ENCODE assay signal across 25 mouse cellular contexts in genomic region chr2:19367114-19367513, GRCm38 (mm10). TPM values are rescaled to one million over a fixed set of nuclear protein-coding genes. Genes with fewer than 3 reads are reported as not detected.
DNase-seq lines count a peak whose midpoint lies in the region; ATAC-seq and TF ChIP-seq lines count a peak whose summit lies in the region.
"Had no signal": no experiment of that assay in that cellular context is flagged by ENCODE, and none has a peak within 500 bp of the region (broad histone marks: within the 10 kb centered on the region; RNA-seq: fewer than 3 reads in every experiment).

No protein-coding gene starts in this region.

- 0 out of 2 replicates have a peak, but pooled peaks have one; percentile 9 for ATAC-seq in lung, embryonic 14.5 days (ENCODE audit: insufficient read depth)
- no peak for ATAC-seq in erythroid progenitor cell, adult 5-6 weeks (replicated peaks; ENCODE audit: low FRiP score, poor library complexity, severe bottlenecking)
- ATAC-seq: activated CD4-positive, CD25-positive, alpha-beta regulatory T cell, adult 4 months; hindbrain, embryonic 16.5 days; inflammation-experienced regulatory T-cells, adult 6 months had no signal

- no peak for TF ChIP-seq POLR2A in ES-Bruce4 (IDR thresholded peaks at IDR 0.05; ENCODE audit: insufficient read depth, low read length)

- peak overlapping the region; percentile 52 for H3K4me3 ChIP-seq in ES-Bruce4 (ENCODE audit: low read depth, low read length)
- H3K4me3 ChIP-seq in lung, embryonic 14.5 days (ENCODE audit: low read depth, low read length) = no peak overlapping the region
- H3K4me3 ChIP-seq: forebrain, embryonic 12.5 days; gastrocnemius, adult 2 months; heart, embryonic 13.5 days; hindbrain, embryonic 12.5 days had no signal

- no peaks in the 10 kb centered on the region; the same call in 1 of the 2 replicates for H3K9me3 ChIP-seq in ES-Bruce4 (replicated peaks; ENCODE audit: control insufficient read depth, insufficient read depth, low read length, poor library complexity, severe bottlenecking)
- no peaks in the 10 kb centered on the region for H3K9me3 ChIP-seq in lung, embryonic 14.5 days (ENCODE audit: low read depth, low read length)
- H3K9me3 ChIP-seq: forebrain, embryonic 12.5 days; G1E; heart, embryonic 13.5 days; hindbrain, embryonic 12.5 days had no signal

- no peaks in the 10 kb centered on the region for H3K36me3 ChIP-seq in ES-Bruce4 (ENCODE audit: control insufficient read depth, insufficient read depth, low read length, poor library complexity, severe bottlenecking)
- no peaks in the 10 kb centered on the region for H3K36me3 ChIP-seq in lung, embryonic 14.5 days (ENCODE audit: insufficient read depth)
- H3K36me3 ChIP-seq: forebrain, embryonic 12.5 days; G1E; heart, embryonic 13.5 days; hindbrain, embryonic 12.5 days had no signal

- TF ChIP-seq EP300 in ES-Bruce4 (IDR thresholded peaks at IDR 0.05; ENCODE audit: insufficient read depth, low read depth, low read length) = no peak

- H3K27me3 ChIP-seq in ES-Bruce4 (ENCODE audit: control insufficient read depth, insufficient read depth, low read length, poor library complexity, severe bottlenecking) = no peaks in the 10 kb centered on the region
- no peaks in the 10 kb centered on the region for H3K27me3 ChIP-seq in lung, embryonic 14.5 days (ENCODE audit: insufficient read depth, low read length)
- H3K27me3 ChIP-seq: heart, embryonic 13.5 days; hindbrain, embryonic 12.5 days had no signal

- no peak overlapping the region for H3K4me2 ChIP-seq in lung, embryonic 14.5 days
- H3K4me2 ChIP-seq: forebrain, embryonic 12.5 days; heart, embryonic 13.5 days; hindbrain, embryonic 12.5 days had no signal

- H3K9ac ChIP-seq in ES-Bruce4 (ENCODE audit: low read depth, poor library complexity, severe bottlenecking) = no peak overlapping the region
- H3K9ac ChIP-seq in lung, embryonic 14.5 days = no peak overlapping the region
- H3K9ac ChIP-seq: forebrain, embryonic 12.5 days; forebrain, postnatal 0 days; heart, embryonic 13.5 days; hindbrain, embryonic 12.5 days had no signal

- no peaks in the 10 kb centered on the region for H3K4me1 ChIP-seq in ES-Bruce4 (ENCODE audit: control insufficient read depth, insufficient read depth, low read length)
- no peaks in the 10 kb centered on the region for H3K4me1 ChIP-seq in lung, embryonic 14.5 days (ENCODE audit: insufficient read depth)
- H3K4me1 ChIP-seq: hindbrain, embryonic 12.5 days had no signal

- TF ChIP-seq CTCF in ES-Bruce4 (IDR thresholded peaks at IDR 0.05; ENCODE audit: low read depth, low read length) = no peak
- TF ChIP-seq CTCF in lung, embryonic 14.5 days (IDR thresholded peaks at IDR 0.05; ENCODE audit: low read depth) = no peak

- 66% methylated on average over 11 of the region's 11 CpGs for WGBS in lung, embryonic 14.5 days

- H3K27ac ChIP-seq in ES-Bruce4 (ENCODE audit: insufficient read depth, low read length) = 0 out of 2 replicates have a peak overlapping the region, but pooled peaks have one; percentile 10
- no peak overlapping the region for H3K27ac ChIP-seq in lung, embryonic 14.5 days (ENCODE audit: low read depth)
- H3K27ac ChIP-seq: forebrain, embryonic 12.5 days; gastrocnemius, adult 2 months; heart, embryonic 13.5 days; hindbrain, embryonic 12.5 days had no signal

- peak; percentile 28 for DNase-seq in R1 (ENCODE audit: low read depth, low spot score)
- peak; percentile 34 for DNase-seq in lung, embryonic 14.5 days
- DNase-seq in lung, postnatal 10 days = peak; percentile 24
- DNase-seq in layer of hippocampus, postnatal 14 days (ENCODE audit: low spot score in 2 of 2) = no peak
- no peak for DNase-seq in frontal cortex, postnatal 14 days (ENCODE audit: low spot score in 2 of 2)
- no peak for DNase-seq in testis, postnatal 14 days (ENCODE audit: low spot score)
- DNase-seq: adrenal gland, adult 2 months; adrenal gland, postnatal 36 days; cerebellum, adult 11-12 months; cerebellum, adult 9-10 months; cerebellum, postnatal 36 days; forebrain, postnatal 0 days; gastrocnemius, adult 2 months; gastrocnemius, postnatal 36 days; heart, adult 11 months; heart, postnatal 4 days had no signal

RNA-seq across cellular contexts. Expression of gene Msrb2, which starts 4.1 kb away (rescaled TPM):
- 5.3 and 5.8 TPM in 2 replicates for polyA plus RNA-seq in ES-Bruce4 (2011; ENCODE audit: insufficient read depth, insufficient read length, low read depth, missing spikeins)
- polyA plus RNA-seq in lung, embryonic 14.5 days (2014; fragmentation: Nextera tagmentation; extraction: Ambion mirVana) = 24.4 and 24.8 TPM in 2 replicates
- total RNA-seq in erythroid progenitor cell, adult 5-6 weeks (2015; ENCODE audit: low replicate concordance) = 9.4 TPM in 1 of 2 replicates, not detected in the other
- total RNA-seq in erythroid progenitor cell, adult 5-6 weeks (2017; ENCODE audit: low replicate concordance) = 0.61 and 2.1 TPM in 2 replicates
- total RNA-seq in layer of hippocampus, postnatal 14 days (2021) = 10 to 100 TPM; 22.3 to 22.4 TPM
- total RNA-seq: G1E had no signal
- polyA plus RNA-seq: G1E had no signal

Comparison
In these comparisons a context has a peak if more than half of its experiments do, and no peak if none do; other contexts are left out.
1. DNase-seq: peak in R1 (single experiment), lung, embryonic 14.5 days (single experiment) and lung, postnatal 10 days (single experiment); none in layer of hippocampus, postnatal 14 days (0 of 2), frontal cortex, postnatal 14 days (0 of 2) and testis, postnatal 14 days (single experiment).